Mouse (Mus musculus) heart, adult 2 months (tissue): ENCODE data around the gene Stk38.
A peak's percentile ranks its signal among the peaks of the same experiment; 100 is the strongest.

ENCODE experiments used
- CTCF ChIP-seq: fragments of 200-600 bp; IDR thresholded peaks from 2 replicates; pipeline ENCODE4 v1.8.1; 2022; ENCODE audit warnings: antibody characterized with exemption, mild to moderate bottlenecking, moderate library complexity
- EP300 ChIP-seq: fragments of 200-500 bp; IDR thresholded peaks from 2 replicates; pipeline ENCODE4 v1.6.1; 2011; ENCODE audit warnings: low read depth, low read length, control low read depth; ENCODE audit not compliant: insufficient read depth
- POLR2A ChIP-seq: fragments of 200-500 bp; IDR thresholded peaks from 2 replicates; pipeline ENCODE4 v1.6.1; 2011; ENCODE audit warnings: mild to moderate bottlenecking, low read depth, low read length, control low read depth; ENCODE audit not compliant: insufficient read depth

DNA sequence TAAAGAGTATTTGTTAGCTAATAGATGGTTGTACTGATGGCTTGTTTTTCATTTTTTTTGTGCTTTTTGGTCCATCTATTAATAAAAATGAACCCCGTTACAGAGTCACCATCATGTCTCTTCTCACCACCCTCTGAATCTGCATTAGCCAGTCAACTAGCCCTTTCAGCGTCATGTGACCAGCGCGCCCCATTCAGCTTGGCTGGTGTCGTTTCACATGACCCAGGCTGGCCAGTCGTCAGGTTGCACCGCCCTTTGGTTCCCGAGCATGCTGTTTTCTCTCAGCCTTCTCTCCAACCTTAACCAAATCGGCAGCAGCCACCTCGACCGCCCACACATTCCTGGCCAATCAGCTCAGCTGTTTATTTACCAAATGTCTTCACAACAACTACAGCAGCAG, 31.6 kb upstream of the Stk38 start:
- no peak for TF ChIP-seq CTCF
- 0 out of 2 replicates have a peak, but pooled peaks have one; percentile 15 for TF ChIP-seq POLR2A
- 0 out of 2 replicates have a peak, but pooled peaks have one; percentile 42 for TF ChIP-seq EP300
